Mouse (Mus musculus): ENCODE measurements at regions not wholly inside any gene's neighbourhood (a gene's known extent, or its start where the extent isn't known, plus 50 kb on each side); places are given as distances from the start of the nearest gene placed in this dataset.

GRCm38 (mm10) chr10:126070984-126071713, 105.2 kb downstream of the Lrig3 start:
- TF ChIP-seq CTCF (IDR thresholded peaks at IDR 0.05; ENCODE audit: extremely low read depth, insufficient read length, insufficient replicate concordance, low read depth, low read length), result no peak
- no peak for TF ChIP-seq POLR2A (IDR thresholded peaks at IDR 0.05; ENCODE audit: low read depth, low read length)
- Histone ChIP-seq H3K4me3 (ENCODE audit: low read depth, low read length) (no peak overlapping the region), H3K4me1 (ENCODE audit: control insufficient read depth, insufficient read depth, insufficient read length, low read length) (no peaks in the 10 kb centered on the region), H3K27ac (ENCODE audit: insufficient read depth, low read depth, low read length) (no peak overlapping the region), H3K36me3 (ENCODE audit: control insufficient read depth, insufficient read depth, low read length) (no peaks in the 10 kb centered on the region), H3K27me3 (ENCODE audit: control insufficient read depth, insufficient read depth, low read length) (no peaks in the 10 kb centered on the region)
- WGBS, result 40% methylated on average over 8 of the region's 8 CpGs

GRCm38 (mm10) chr10:126071714-126072057, 105.7 kb downstream of the Lrig3 start:
- WGBS, result 40% methylated on average over 3 of the region's 3 CpGs

GRCm38 (mm10) chr10:126077313-126077966, 111.5 kb downstream of the Lrig3 start:
- H3K36me3 ChIP-seq (ENCODE audit: control insufficient read depth, insufficient read depth, low read length), result no peaks in the 10 kb centered on the region
- H3K4me3 ChIP-seq (ENCODE audit: low read depth, low read length), result no peak overlapping the region
- TF ChIP-seq CTCF (IDR thresholded peaks at IDR 0.05; ENCODE audit: extremely low read depth, insufficient read length, insufficient replicate concordance, low read depth, low read length) (no peak), POLR2A (IDR thresholded peaks at IDR 0.05; ENCODE audit: low read depth, low read length) (no peak)
- 75% methylated on average over 1 of the region's 1 CpGs for WGBS
- H3K27ac ChIP-seq (ENCODE audit: insufficient read depth, low read depth, low read length), result no peak overlapping the region
- no peaks in the 10 kb centered on the region for H3K27me3 ChIP-seq (ENCODE audit: control insufficient read depth, insufficient read depth, low read length)
- no peaks in the 10 kb centered on the region for H3K4me1 ChIP-seq (ENCODE audit: control insufficient read depth, insufficient read depth, insufficient read length, low read length)

More at GRCm38 (mm10) chr10:126071714-126072057, 105.7 kb downstream of the Lrig3 start:
- H3K4me3 ChIP-seq (ENCODE audit: low read depth, low read length), result no peak overlapping the region
- no peaks in the 10 kb centered on the region for H3K36me3 ChIP-seq (ENCODE audit: control insufficient read depth, insufficient read depth, low read length)
- H3K27me3 ChIP-seq (ENCODE audit: control insufficient read depth, insufficient read depth, low read length), result no peaks in the 10 kb centered on the region
- no peak for TF ChIP-seq CTCF (IDR thresholded peaks at IDR 0.05; ENCODE audit: extremely low read depth, insufficient read length, insufficient replicate concordance, low read depth, low read length)
- no peak for TF ChIP-seq POLR2A (IDR thresholded peaks at IDR 0.05; ENCODE audit: low read depth, low read length)
- H3K4me1 ChIP-seq (ENCODE audit: control insufficient read depth, insufficient read depth, insufficient read length, low read length), result no peaks in the 10 kb centered on the region
- H3K27ac ChIP-seq (ENCODE audit: insufficient read depth, low read depth, low read length), result no peak overlapping the region

GRCm38 (mm10) chr10:126082576-126082975, 116.6 kb downstream of the Lrig3 start:
- H3K4me1 ChIP-seq (ENCODE audit: control insufficient read depth, insufficient read depth, insufficient read length, low read length), result no peaks in the 10 kb centered on the region
- 74% methylated on average over 11 of the region's 11 CpGs for WGBS
- TF ChIP-seq POLR2A (IDR thresholded peaks at IDR 0.05; ENCODE audit: low read depth, low read length) (no peak), CTCF (IDR thresholded peaks at IDR 0.05; ENCODE audit: extremely low read depth, insufficient read length, insufficient replicate concordance, low read depth, low read length) (no peak)
- H3K36me3 ChIP-seq (ENCODE audit: control insufficient read depth, insufficient read depth, low read length), result no peaks in the 10 kb centered on the region
- H3K4me3 ChIP-seq (ENCODE audit: low read depth, low read length), result no peak overlapping the region
- no peak overlapping the region for H3K27ac ChIP-seq (ENCODE audit: insufficient read depth, low read depth, low read length)
- no peaks in the 10 kb centered on the region for H3K27me3 ChIP-seq (ENCODE audit: control insufficient read depth, insufficient read depth, low read length)

GRCm38 (mm10) chr10:126086684-126087083, 120.7 kb downstream of the Lrig3 start:
- no peak overlapping the region for H3K27ac ChIP-seq (ENCODE audit: insufficient read depth, low read depth, low read length)
- no peak overlapping the region for H3K4me3 ChIP-seq (ENCODE audit: low read depth, low read length)
- TF ChIP-seq CTCF (IDR thresholded peaks at IDR 0.05; ENCODE audit: extremely low read depth, insufficient read length, insufficient replicate concordance, low read depth, low read length), result peak; percentile 34; the same call in 1 of the 2 replicates
- no peak for TF ChIP-seq POLR2A (IDR thresholded peaks at IDR 0.05; ENCODE audit: low read depth, low read length)
- H3K27me3 ChIP-seq (ENCODE audit: control insufficient read depth, insufficient read depth, low read length), result no peaks in the 10 kb centered on the region
- no peaks in the 10 kb centered on the region for H3K4me1 ChIP-seq (ENCODE audit: control insufficient read depth, insufficient read depth, insufficient read length, low read length)
- no peaks in the 10 kb centered on the region for H3K36me3 ChIP-seq (ENCODE audit: control insufficient read depth, insufficient read depth, low read length)
- WGBS, result 76% methylated on average over 5 of the region's 5 CpGs

GRCm38 (mm10) chr10:126094238-126094880, 128.4 kb downstream of the Lrig3 start:
- peaks cover 2% of the 10 kb centered on the region; the same call in 1 of the 2 replicates for H3K4me1 ChIP-seq (ENCODE audit: control insufficient read depth, insufficient read depth, insufficient read length, low read length)
- no peak overlapping the region for H3K4me3 ChIP-seq (ENCODE audit: low read depth, low read length)
- WGBS, result 76% methylated on average over 16 of the region's 16 CpGs
- no peak overlapping the region for H3K27ac ChIP-seq (ENCODE audit: insufficient read depth, low read depth, low read length)
- no peak for TF ChIP-seq POLR2A (IDR thresholded peaks at IDR 0.05; ENCODE audit: low read depth, low read length)
- TF ChIP-seq CTCF (IDR thresholded peaks at IDR 0.05; ENCODE audit: extremely low read depth, insufficient read length, insufficient replicate concordance, low read depth, low read length), result no peak
- H3K27me3 ChIP-seq (ENCODE audit: control insufficient read depth, insufficient read depth, low read length), result no peaks in the 10 kb centered on the region
- no peaks in the 10 kb centered on the region for H3K36me3 ChIP-seq (ENCODE audit: control insufficient read depth, insufficient read depth, low read length)

- H3K4me3 ChIP-seq (ENCODE audit: low read depth, low read length), result no peak overlapping the region
- no peak overlapping the region for H3K27ac ChIP-seq (ENCODE audit: insufficient read depth, low read depth, low read length)
- H3K27me3 ChIP-seq (ENCODE audit: control insufficient read depth, insufficient read depth, low read length), result no peaks in the 10 kb centered on the region
- no peaks in the 10 kb centered on the region for H3K36me3 ChIP-seq (ENCODE audit: control insufficient read depth, insufficient read depth, low read length)
- TF ChIP-seq POLR2A (IDR thresholded peaks at IDR 0.05; ENCODE audit: low read depth, low read length) (no peak), CTCF (IDR thresholded peaks at IDR 0.05; ENCODE audit: extremely low read depth, insufficient read length, insufficient replicate concordance, low read depth, low read length) (no peak)
- peaks cover 2% of the 10 kb centered on the region; the same call in 1 of the 2 replicates for H3K4me1 ChIP-seq (ENCODE audit: control insufficient read depth, insufficient read depth, insufficient read length, low read length)
- WGBS, result 86% methylated on average over 10 of the region's 10 CpGs
These were observed 131.9 kb downstream of the Lrig3 start for GRCm38 (mm10) chr10:126097896-126098295.
